16 mouse cellular contexts compared by ENCODE assay signal in genomic region chr6:27745693-27746451, GRCm38 (mm10).
A peak's percentile ranks its signal among the peaks of the same experiment; 100 is the strongest.
DNase-seq lines count a peak whose midpoint lies in the region; ATAC-seq lines count a peak whose summit lies in the region.
"Had no signal": no experiment of that assay in that cellular context is flagged by ENCODE, and none has a peak within 500 bp of the region (broad histone marks: within the 10 kb centered on the region; RNA-seq: fewer than 3 reads in every experiment).

No protein-coding gene starts in this region.

- H3K27me3 ChIP-seq in hindbrain, embryonic 15.5 days, result no peaks in the 10 kb centered on the region
- H3K27me3 ChIP-seq in hindbrain, embryonic 10.5 days (ENCODE audit: insufficient read depth, poor library complexity, severe bottlenecking), result no peaks in the 10 kb centered on the region
- H3K27me3 ChIP-seq in hindbrain, embryonic 16.5 days (replicated peaks; ENCODE audit: control insufficient read depth, insufficient read depth, low read length), result no peaks in the 10 kb centered on the region
- H3K27me3 ChIP-seq in midbrain, embryonic 15.5 days (replicated peaks), result no peaks in the 10 kb centered on the region
- H3K27me3 ChIP-seq in kidney, embryonic 15.5 days, result no peaks in the 10 kb centered on the region
- H3K27me3 ChIP-seq: lung, embryonic 15.5 days had no signal

- no peak overlapping the region for H3K4me3 ChIP-seq in hindbrain, embryonic 15.5 days
- H3K4me3 ChIP-seq in hindbrain, embryonic 10.5 days, result no peak overlapping the region
- H3K4me3 ChIP-seq in hindbrain, embryonic 16.5 days (ENCODE audit: low read length), result no peak overlapping the region
- H3K4me3 ChIP-seq in midbrain, embryonic 15.5 days, result no peak overlapping the region
- H3K4me3 ChIP-seq in kidney, embryonic 15.5 days (replicated peaks), result no peak overlapping the region
- H3K4me3 ChIP-seq: erythroblast, embryonic 14.5 days; limb, embryonic 10.5 days; lung, embryonic 15.5 days had no signal

- no peak for DNase-seq in hindbrain, embryonic 10.5 days (ENCODE audit: low spot score)
- no peak for DNase-seq in Muller cell, postnatal 12 days (ENCODE audit: inconsistent ontology term)
- DNase-seq in right cerebral cortex, postnatal 36 days (ENCODE audit: low spot score in 2 of 2), result no peak
- DNase-seq: cerebellum, postnatal 25 days; heart, adult 18-20 months; kidney, adult 18-20 months; kidney, postnatal 14 days; right cerebral cortex, postnatal 14 days had no signal

- H3K9me3 ChIP-seq in hindbrain, embryonic 15.5 days, result no peaks in the 10 kb centered on the region
- no peaks in the 10 kb centered on the region for H3K9me3 ChIP-seq in hindbrain, embryonic 10.5 days
- H3K9me3 ChIP-seq in hindbrain, embryonic 16.5 days (ENCODE audit: control insufficient read depth, low read length), result no peaks in the 10 kb centered on the region
- no peaks in the 10 kb centered on the region for H3K9me3 ChIP-seq in midbrain, embryonic 15.5 days
- H3K9me3 ChIP-seq in kidney, embryonic 15.5 days (replicated peaks), result no peaks in the 10 kb centered on the region
- H3K9me3 ChIP-seq: limb, embryonic 10.5 days; lung, embryonic 15.5 days had no signal

- H3K4me1 ChIP-seq in hindbrain, embryonic 15.5 days (replicated peaks), result no peaks in the 10 kb centered on the region
- H3K4me1 ChIP-seq in hindbrain, embryonic 10.5 days (replicated peaks), result no peaks in the 10 kb centered on the region
- no peaks in the 10 kb centered on the region for H3K4me1 ChIP-seq in hindbrain, embryonic 16.5 days (ENCODE audit: control insufficient read depth, insufficient read depth, low read depth, low read length)
- peaks cover 11% of the 10 kb centered on the region for H3K4me1 ChIP-seq in midbrain, embryonic 15.5 days
- H3K4me1 ChIP-seq in kidney, embryonic 15.5 days, result no peaks in the 10 kb centered on the region
- H3K4me1 ChIP-seq: limb, embryonic 10.5 days; lung, embryonic 15.5 days had no signal

- 24% methylated on average over 5 of the region's 5 CpGs for WGBS in hindbrain, embryonic 15.5 days
- WGBS in hindbrain, embryonic 10.5 days, result 23% methylated on average over 5 of the region's 5 CpGs
- 20% methylated on average over 5 of the region's 5 CpGs for WGBS in hindbrain, embryonic 16.5 days
- WGBS in midbrain, embryonic 15.5 days, result 6% methylated on average over 5 of the region's 5 CpGs
- 47% methylated on average over 5 of the region's 5 CpGs for WGBS in kidney, embryonic 15.5 days

- H3K9ac ChIP-seq in hindbrain, embryonic 15.5 days, result no peak overlapping the region
- H3K9ac ChIP-seq in hindbrain, embryonic 16.5 days (ENCODE audit: low read depth, low read length), result no peak overlapping the region
- no peak overlapping the region for H3K9ac ChIP-seq in midbrain, embryonic 15.5 days
- H3K9ac ChIP-seq in kidney, embryonic 15.5 days, result no peak overlapping the region
- H3K9ac ChIP-seq: lung, embryonic 15.5 days had no signal

- no peak overlapping the region for H3K4me2 ChIP-seq in hindbrain, embryonic 15.5 days
- no peak overlapping the region for H3K4me2 ChIP-seq in hindbrain, embryonic 16.5 days (ENCODE audit: low read length)
- H3K4me2 ChIP-seq in midbrain, embryonic 15.5 days, result no peak overlapping the region
- H3K4me2 ChIP-seq in kidney, embryonic 15.5 days, result no peak overlapping the region
- H3K4me2 ChIP-seq: liver, embryonic 11.5 days; lung, embryonic 15.5 days had no signal

- H3K36me3 ChIP-seq in hindbrain, embryonic 15.5 days, result no peaks in the 10 kb centered on the region
- no peaks in the 10 kb centered on the region for H3K36me3 ChIP-seq in hindbrain, embryonic 10.5 days
- no peaks in the 10 kb centered on the region for H3K36me3 ChIP-seq in hindbrain, embryonic 16.5 days (ENCODE audit: control insufficient read depth, insufficient read depth, low read length)
- H3K36me3 ChIP-seq in midbrain, embryonic 15.5 days (replicated peaks), result no peaks in the 10 kb centered on the region
- H3K36me3 ChIP-seq in kidney, embryonic 15.5 days, result no peaks in the 10 kb centered on the region
- H3K36me3 ChIP-seq: limb, embryonic 10.5 days; lung, embryonic 15.5 days had no signal

- ATAC-seq in hindbrain, embryonic 15.5 days (ENCODE audit: low FRiP score, low read depth), result peak; percentile 56; the same call in 1 of the 2 replicates
- peak; percentile 70 for ATAC-seq in hindbrain, embryonic 16.5 days
- ATAC-seq in midbrain, embryonic 15.5 days (replicated peaks), result peak; percentile 89
- ATAC-seq in kidney, embryonic 15.5 days (replicated peaks; ENCODE audit: low FRiP score), result no peak

- no peak overlapping the region for H3K27ac ChIP-seq in hindbrain, embryonic 15.5 days (replicated peaks)
- no peak overlapping the region for H3K27ac ChIP-seq in hindbrain, embryonic 10.5 days
- H3K27ac ChIP-seq in hindbrain, embryonic 16.5 days (ENCODE audit: low read depth, low read length), result no peak overlapping the region
- peak overlapping the region; percentile 32; the same call in 1 of the 2 replicates for H3K27ac ChIP-seq in midbrain, embryonic 15.5 days
- no peak overlapping the region for H3K27ac ChIP-seq in kidney, embryonic 15.5 days
- H3K27ac ChIP-seq: limb, embryonic 10.5 days; lung, embryonic 15.5 days had no signal
